Mouse (Mus musculus) bone marrow macrophage, adult 2 months (primary cell): Measurements from ENCODE around the gene Sec22a.

ENCODE experiments used
- CTCF ChIP-seq: IDR thresholded peaks from 2 replicates; pipeline ENCODE4 v1.5.1; 2012; ENCODE audit warnings: low read depth, mild to moderate bottlenecking, low read length, moderate library complexity
- POLR2A ChIP-seq: IDR thresholded peaks from 2 replicates; pipeline ENCODE4 v1.6.1; 2012; ENCODE audit warnings: mild to moderate bottlenecking, low read depth, low read length, borderline replicate concordance

DNA sequence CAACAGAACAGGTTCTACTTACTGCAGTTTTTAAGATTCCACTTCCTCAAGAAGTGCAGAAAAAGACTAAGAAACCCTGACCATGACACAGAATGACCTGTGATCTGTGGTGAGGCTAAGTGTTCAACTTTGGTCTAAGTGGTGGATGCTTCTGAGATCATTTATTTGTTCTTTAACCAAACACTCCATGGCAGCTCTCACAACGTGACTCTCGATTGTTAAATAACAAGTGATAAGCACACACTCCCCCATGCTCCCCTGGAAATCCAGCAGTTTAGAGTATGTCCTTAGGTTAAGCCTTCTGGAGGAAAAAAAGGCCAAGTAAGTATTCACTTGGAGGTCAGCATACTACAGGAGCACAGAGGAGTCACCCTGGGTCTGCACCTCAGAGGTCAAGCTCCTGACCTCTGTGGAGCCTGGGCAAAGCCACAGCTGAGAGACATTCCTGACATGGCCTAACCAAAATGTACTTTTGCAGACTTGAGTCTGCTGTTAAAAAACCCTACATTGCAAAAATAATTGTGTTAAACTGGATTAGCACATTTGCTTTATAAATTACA, 53.1 kb downstream of the Sec22a start:
- TF ChIP-seq CTCF = no peak
- TF ChIP-seq POLR2A = no peak
